ENCODE assay signal across 24 mouse cellular contexts in genomic region chr15:102183076-102183475, GRCm38 (mm10). TPM values are rescaled to one million over a fixed set of nuclear protein-coding genes. Genes with fewer than 3 reads are reported as not detected.
DNase-seq lines count a peak whose midpoint lies in the region; ATAC-seq and TF ChIP-seq lines count a peak whose summit lies in the region.
"Had no signal": no experiment of that assay in that cellular context is flagged by ENCODE, and none has a peak within 500 bp of the region (broad histone marks: within the 10 kb centered on the region; RNA-seq: fewer than 3 reads in every experiment).

No protein-coding gene starts in this region.

- peak; percentile 88 for DNase-seq in liver, adult 2 months (ENCODE audit: extremely low read depth, low read depth, low spot score)
- DNase-seq in liver: no peak
- peak; percentile 94 for DNase-seq in kidney, adult 9 months
- peak; percentile 53 for DNase-seq in kidney, postnatal 10 days
- no peak for DNase-seq in layer of hippocampus, adult 18-20 months (ENCODE audit: low spot score in 2 of 2)
- no peak for DNase-seq in heart, postnatal 4 days
- DNase-seq: adrenal gland, postnatal 10 days; cerebellum, adult 9-10 months; cerebellum, postnatal 36 days; heart, adult 2 months; layer of hippocampus, postnatal 36 days; lung, postnatal 36 days; thymus, adult 2 months; thymus, postnatal 36 days had no signal

- H3K4me3 ChIP-seq in liver, adult 2 months (ENCODE audit: insufficient read depth, low read depth, low read length): no peak overlapping the region
- H3K4me3 ChIP-seq: embryonic facial prominence, embryonic 15.5 days; forebrain, embryonic 13.5 days; heart, adult 2 months; heart, embryonic 12.5 days; lung, embryonic 15.5 days had no signal

- ATAC-seq in CD4-positive, CD25-positive, alpha-beta regulatory T cell, adult 4 months: no peak
- ATAC-seq: forebrain, embryonic 13.5 days; intestine, postnatal 0 days; midbrain, embryonic 16.5 days; Patski had no signal

- peaks cover 12% of the 10 kb centered on the region; the same call in 1 of the 2 replicates for H3K36me3 ChIP-seq in liver, adult 2 months (ENCODE audit: control insufficient read depth, insufficient read depth, low read length)

- H3K27me3 ChIP-seq in liver, adult 2 months (ENCODE audit: control insufficient read depth, insufficient read depth, low read length): no peaks in the 10 kb centered on the region
- H3K27me3 ChIP-seq: embryonic facial prominence, embryonic 15.5 days; forebrain, embryonic 13.5 days; heart, embryonic 12.5 days; lung, embryonic 15.5 days; Patski had no signal

- no peak overlapping the region for H3K27ac ChIP-seq in liver, adult 2 months (replicated peaks; ENCODE audit: insufficient read depth, low read depth, low read length)
- H3K27ac ChIP-seq: embryonic facial prominence, embryonic 15.5 days; forebrain, embryonic 13.5 days; heart, adult 2 months; hindbrain, embryonic 14.5 days; lung, embryonic 15.5 days had no signal

- no peak for TF ChIP-seq POLR2A in liver, adult 2 months (IDR thresholded peaks at IDR 0.05; ENCODE audit: extremely low read depth, insufficient read depth, low read length)

- H3K4me1 ChIP-seq in liver, adult 2 months (ENCODE audit: control insufficient read depth, insufficient read depth, low read length): peaks cover 45% of the 10 kb centered on the region
- H3K4me1 ChIP-seq: embryonic facial prominence, embryonic 15.5 days; forebrain, embryonic 13.5 days had no signal

- H3K79me2 ChIP-seq in liver, adult 2 months (ENCODE audit: control insufficient read depth, insufficient read depth, low read length): peaks cover 17% of the 10 kb centered on the region; the same call in 1 of the 2 replicates

- WGBS in liver, adult 2 months: 30% methylated on average over 3 of the region's 3 CpGs

- no peak for TF ChIP-seq CTCF in liver, adult 2 months (IDR thresholded peaks at IDR 0.05; ENCODE audit: low read depth, low read length)

- H3K9ac ChIP-seq in liver, adult 2 months (ENCODE audit: low read depth, low read length): no peak overlapping the region
- H3K9ac ChIP-seq: embryonic facial prominence, embryonic 15.5 days; forebrain, embryonic 13.5 days; heart, embryonic 12.5 days; hindbrain, embryonic 14.5 days; lung, embryonic 15.5 days had no signal

RNA-seq across cellular contexts. Expression of gene Zfp740, which starts 20.0 kb away (rescaled TPM):
- 15.6 and 21.0 TPM in 2 replicates for total RNA-seq in liver, adult 2 months (2014; rRNA removed)
- 8.1 and 9.4 TPM in 2 replicates for polyA plus RNA-seq in liver, adult 2 months (2012; rRNA removed)
- total RNA-seq in layer of hippocampus, adult 18-20 months (2021): 10 to 100 TPM; 66.1 to 71.8 TPM
- total RNA-seq in heart, postnatal 4 days (2021): 10 to 100 TPM; 45.3 to 49.4 TPM
- polyA plus RNA-seq in CD4-positive, CD25-positive, alpha-beta regulatory T cell, adult 4 months (2017; shearing (Covaris generic)): 10 to 100 TPM; 27.6 to 28.2 TPM

RNA-seq across cellular contexts. Expression of gene Csad, which starts 21.4 kb away (rescaled TPM):
- 47.6 and 449 TPM in 2 replicates for total RNA-seq in liver, adult 2 months (2014; rRNA removed)
- polyA plus RNA-seq in liver, adult 2 months (2012; rRNA removed): 107 and 123 TPM in 2 replicates
- total RNA-seq in layer of hippocampus, adult 18-20 months (2021): 10 to 100 TPM; 33.3 to 37.4 TPM
- 10 to 100 TPM; 26.8 to 29.9 TPM for total RNA-seq in heart, postnatal 4 days (2021)
- polyA plus RNA-seq in CD4-positive, CD25-positive, alpha-beta regulatory T cell, adult 4 months (2017; shearing (Covaris generic)): 10 to 100 TPM; 10.7 to 16.9 TPM

RNA-seq across cellular contexts. Expression of gene Soat2, which starts 32.8 kb away (rescaled TPM):
- total RNA-seq in liver, adult 2 months (2014; rRNA removed): 27.5 and 36.5 TPM in 2 replicates
- 54.9 and 80.8 TPM in 2 replicates for polyA plus RNA-seq in liver, adult 2 months (2012; rRNA removed)
- total RNA-seq in layer of hippocampus, adult 18-20 months (2021): under 1 TPM in 1 of 2 experiments, not detected in 1; 0.15 TPM
- total RNA-seq in heart, postnatal 4 days (2021): under 1 TPM; 0.11 to 0.17 TPM
- 1 to 10 TPM in 1 of 2 experiments, under 1 TPM in 1; 0.69 to 1.0 TPM for polyA plus RNA-seq in CD4-positive, CD25-positive, alpha-beta regulatory T cell, adult 4 months (2017; shearing (Covaris generic))
- polyA plus RNA-seq: hindbrain, embryonic 14.5 days; midbrain, embryonic 11.5 days had no signal

RNA-seq across cellular contexts. Expression of gene Igfbp6, which starts 38.9 kb away (rescaled TPM):
- total RNA-seq in liver, adult 2 months (2014; rRNA removed): 1.0 and 1.8 TPM in 2 replicates
- 2.3 and 4.5 TPM in 2 replicates for polyA plus RNA-seq in liver, adult 2 months (2012; rRNA removed)
- 10 to 100 TPM; 11.7 to 12.9 TPM for total RNA-seq in layer of hippocampus, adult 18-20 months (2021)
- total RNA-seq in heart, postnatal 4 days (2021): 10 to 100 TPM; 10.0 to 12.5 TPM
- polyA plus RNA-seq in CD4-positive, CD25-positive, alpha-beta regulatory T cell, adult 4 months (2017; shearing (Covaris generic)): under 1 TPM in 1 of 2 experiments, not detected in 1; 0.60 TPM

RNA-seq across cellular contexts. Expression of gene Spryd3, which starts 47.0 kb away (rescaled TPM):
- total RNA-seq in liver, adult 2 months (2014; rRNA removed): 9.2 and 12.1 TPM in 2 replicates
- 20.7 and 22.6 TPM in 2 replicates for polyA plus RNA-seq in liver, adult 2 months (2012; rRNA removed)
- total RNA-seq in layer of hippocampus, adult 18-20 months (2021): 100 to 1,000 TPM; 156 to 165 TPM
- 10 to 100 TPM; 19.9 to 22.6 TPM for total RNA-seq in heart, postnatal 4 days (2021)
- 10 to 100 TPM; 28.8 to 65.3 TPM for polyA plus RNA-seq in CD4-positive, CD25-positive, alpha-beta regulatory T cell, adult 4 months (2017; shearing (Covaris generic))

Comparison
In these comparisons a context has a peak if more than half of its experiments do, and no peak if none do; other contexts are left out.
1. DNase-seq: peak in liver, adult 2 months (single experiment), kidney, adult 9 months (single experiment) and kidney, postnatal 10 days (single experiment); none in liver (single experiment), layer of hippocampus, adult 18-20 months (0 of 2) and heart, postnatal 4 days (single experiment).
2. RNA of gene Soat2, which starts 32.8 kb away (total RNA-seq): 27.5 to 36.5 TPM in liver, adult 2 months; 0.11 to 0.17 TPM in heart, postnatal 4 days and 0.15 TPM in layer of hippocampus, adult 18-20 months; every median in the first group is over 10 times any median in the second.